Mouse (Mus musculus) adrenal gland, adult 8-10 months (tissue): ENCODE measurements around the gene 4833439L19Rik. TPM values are rescaled to one million over a fixed set of nuclear protein-coding genes. Genes with fewer than 3 reads are reported as not detected.

Experiments
- DNase-seq: peaks from one replicate; pipeline ENCODE4 v3.0.0; 2022
- total RNA-seq, 4 experiments: library from RNA; stranded (reverse); gene quantifications; 2 replicates each; pipeline ENCODE4 v1.2.4; 2022

Gene 4833439L19Rik
- total RNA-seq, 4 experiments from 2014 or later, result 162 to 193 (median 173) TPM

DNA sequence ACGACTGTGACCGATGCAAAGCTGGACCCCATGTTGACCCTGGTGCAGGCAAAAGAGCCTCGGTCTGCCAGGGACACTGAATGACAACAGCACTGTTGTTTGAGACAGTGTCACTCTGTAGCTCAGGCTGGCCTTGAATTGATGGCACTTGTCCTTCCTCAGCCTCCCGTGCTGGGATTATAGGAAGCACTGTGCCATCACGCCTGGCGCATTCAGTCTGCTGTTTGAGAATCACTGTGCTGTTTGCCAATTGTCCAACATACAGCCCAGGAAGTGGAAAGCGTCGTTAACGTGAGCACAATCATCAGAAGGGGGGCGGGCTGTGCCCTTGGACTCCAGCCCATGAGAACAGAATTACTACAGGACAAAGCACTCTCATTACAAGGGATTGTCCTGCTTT is 16.9 kb upstream of the 4833439L19Rik start:
- DNase-seq, result peak; percentile 56

- no peak for DNase-seq
Measured at GRCm38 (mm10) chr13:54581385-54581784, 16.1 kb upstream of the 4833439L19Rik start.

- DNase-seq, result no peak
Measured at GRCm38 (mm10) chr13:54577652-54578507, 12.6 kb upstream of the 4833439L19Rik start.

- DNase-seq, result no peak
Measured at GRCm38 (mm10) chr13:54575489-54575888, 10.3 kb upstream of the 4833439L19Rik start.

DNA sequence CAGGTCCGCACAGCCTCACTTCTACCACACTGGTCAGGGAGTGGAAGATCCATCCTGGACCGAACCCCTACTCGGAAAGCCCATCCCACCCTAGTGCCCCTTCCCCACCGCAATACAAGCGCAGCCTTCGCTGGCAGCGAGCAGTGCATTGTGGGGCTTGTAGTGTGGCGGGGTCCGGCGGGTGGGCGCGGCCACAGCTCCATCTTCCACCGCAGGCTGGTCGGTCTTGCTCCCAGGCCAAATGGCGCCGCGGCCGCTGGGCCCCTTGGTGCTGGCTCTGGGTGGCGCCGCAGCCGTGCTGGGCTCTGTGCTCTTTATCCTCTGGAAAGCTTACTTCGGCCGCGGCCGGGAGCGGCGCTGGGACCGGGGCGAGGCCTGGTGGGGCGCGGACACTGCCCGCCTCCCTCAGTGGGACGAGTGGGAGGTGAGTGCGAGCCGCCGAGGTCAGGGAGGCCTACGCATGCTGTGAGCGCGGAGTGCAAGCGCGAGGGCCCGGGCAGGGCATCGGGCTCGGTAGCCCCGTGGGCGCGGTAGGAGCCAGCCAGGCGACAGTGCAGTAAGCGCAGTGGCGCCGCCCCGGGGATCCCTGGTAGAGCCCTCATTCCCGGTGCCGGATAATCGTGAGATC is 9.7 kb upstream of the 4833439L19Rik start, which contains the start of gene Arl10:
Gene Arl10, plus strand, starts transcription at position 162 of the 628 bp plus-strand sequence.
- DNase-seq, result peak; percentile 69

DNA sequence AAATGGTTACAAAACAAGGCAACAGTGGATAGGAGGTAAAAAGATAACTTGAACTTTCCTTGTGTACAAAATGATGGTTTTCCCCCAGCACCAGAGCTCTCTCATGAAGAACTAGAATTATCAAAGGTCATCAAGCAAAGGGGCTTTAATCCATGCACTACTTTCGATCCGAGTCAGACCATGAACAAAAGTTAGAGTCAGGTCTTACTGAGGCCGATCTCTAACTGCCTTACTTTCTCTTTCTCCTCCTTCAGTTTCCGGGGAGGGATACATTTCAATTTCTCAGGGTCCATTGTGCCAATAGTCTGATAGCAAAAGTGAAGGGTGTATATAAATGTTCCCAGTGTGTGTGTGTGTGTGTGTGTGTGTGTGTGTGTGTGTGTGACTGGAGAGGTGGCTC is 7.4 kb upstream of the 4833439L19Rik start:
- DNase-seq, result no peak

DNA sequence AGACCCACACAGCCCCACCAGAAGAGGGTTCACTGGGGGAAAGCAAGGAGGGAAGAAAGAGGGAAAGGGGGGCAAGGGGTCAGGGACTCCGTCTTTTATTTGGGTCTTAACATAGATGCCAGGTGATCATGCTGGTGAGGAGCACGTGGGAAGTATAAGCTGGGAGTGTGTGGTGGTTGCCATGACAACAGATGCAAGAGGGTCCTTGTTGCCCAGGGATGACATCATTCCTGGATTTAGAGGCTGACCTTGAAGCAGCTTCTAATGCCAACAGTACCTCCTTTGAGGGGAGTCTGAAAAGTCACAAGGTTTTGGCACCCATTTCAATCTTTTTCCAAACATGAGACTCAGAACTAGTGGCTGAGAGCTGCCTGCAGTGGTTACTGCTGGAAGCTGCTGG is 6.4 kb upstream of the 4833439L19Rik start:
- DNase-seq, result no peak

DNA sequence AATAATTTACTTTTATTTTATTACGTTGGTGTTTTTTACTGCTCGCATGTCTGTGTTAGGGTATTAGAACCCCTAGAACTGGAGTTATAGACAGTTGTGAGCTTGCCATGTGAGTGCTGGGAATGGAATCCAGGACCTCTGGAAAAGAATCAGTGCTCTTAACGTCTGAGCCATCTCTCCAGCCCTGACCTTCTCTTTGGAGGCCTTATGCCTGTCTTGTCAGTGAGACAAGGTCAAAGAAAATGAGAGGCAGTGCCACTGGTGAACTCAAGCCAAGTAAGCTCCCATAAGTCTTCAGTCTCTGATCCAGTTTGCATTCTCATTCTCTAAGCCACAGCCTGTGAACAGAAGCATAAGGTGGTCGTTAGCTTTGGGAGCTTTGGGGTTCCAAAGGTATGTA is 5.5 kb upstream of the 4833439L19Rik start:
- DNase-seq, result peak; percentile 78

DNA sequence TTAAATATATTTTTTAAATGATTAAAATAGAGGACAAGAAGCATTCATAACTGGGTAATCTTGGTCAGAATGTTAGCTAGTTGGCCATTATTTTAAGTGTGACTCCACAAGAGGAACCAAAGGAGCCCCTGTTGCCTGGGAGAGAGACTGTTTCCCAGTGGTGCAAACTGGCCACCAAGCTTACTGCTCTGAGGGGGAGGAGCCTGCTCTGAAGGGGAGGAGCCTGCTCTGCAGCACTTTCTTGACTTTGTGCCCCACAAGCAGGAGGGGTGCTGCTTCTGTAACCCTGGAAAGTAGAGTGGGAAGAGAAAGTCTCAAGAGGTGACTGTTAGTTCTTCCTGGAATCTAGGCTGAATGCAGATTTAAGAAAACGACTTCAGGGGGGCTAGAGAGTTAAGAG is 4.0 kb upstream of the 4833439L19Rik start:
- DNase-seq, result no peak

DNA sequence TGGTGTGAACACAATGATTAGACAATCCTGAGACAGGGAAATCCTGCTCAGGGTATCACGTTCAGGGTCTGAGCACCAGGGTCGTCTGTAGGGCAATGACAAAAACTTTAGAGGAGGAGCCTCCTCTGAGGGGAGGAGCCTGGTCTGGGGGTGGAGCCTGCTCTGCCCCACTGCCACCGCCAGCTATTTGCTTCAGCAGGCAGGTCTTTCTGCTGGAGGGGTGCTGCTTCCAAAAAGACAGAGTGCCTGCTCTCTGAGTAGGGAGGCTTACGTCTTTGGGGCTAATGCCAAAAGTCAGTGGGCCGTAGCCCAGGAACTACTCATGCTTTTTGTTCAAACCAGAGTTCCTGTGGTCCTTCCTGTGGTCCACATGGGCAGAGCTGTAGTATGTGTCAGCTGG is 3.1 kb upstream of the 4833439L19Rik start:
- no peak for DNase-seq

DNA sequence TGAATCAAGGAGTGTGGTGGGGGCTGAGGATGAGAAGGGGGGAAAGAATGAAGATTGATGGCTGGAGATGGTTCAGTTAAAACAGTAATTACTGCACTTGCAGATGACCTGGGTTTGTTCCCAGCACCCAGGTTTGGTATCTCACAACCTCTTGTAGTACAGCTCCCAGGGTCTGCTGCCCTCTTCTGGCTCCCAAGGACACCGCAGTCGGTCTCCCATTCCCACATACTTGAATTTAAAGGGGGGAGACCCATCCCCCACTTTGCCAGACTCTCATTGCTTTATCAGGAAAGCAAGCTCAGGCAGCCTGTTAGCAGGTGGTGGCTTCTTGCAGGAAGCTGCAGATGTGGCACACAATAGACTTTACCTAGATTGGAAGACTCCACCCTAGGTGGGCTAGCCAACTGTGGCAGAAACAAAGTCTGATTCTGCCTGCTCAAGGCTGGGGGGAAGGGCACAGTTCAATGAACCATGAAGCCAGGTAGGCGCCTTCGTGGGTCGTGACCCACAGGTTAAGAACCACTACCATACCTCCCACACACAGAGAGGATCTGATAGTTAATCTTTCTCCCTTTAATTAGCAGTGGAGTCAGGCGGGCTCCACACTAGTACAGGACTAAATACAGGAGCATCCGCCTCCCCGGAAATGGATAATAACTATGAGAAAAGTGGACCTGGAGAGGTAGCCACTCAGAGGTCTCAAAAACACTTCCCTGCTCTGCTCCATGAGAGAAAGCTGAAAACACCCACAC is 535 bp upstream of the 4833439L19Rik start:
- no peak for DNase-seq

DNA sequence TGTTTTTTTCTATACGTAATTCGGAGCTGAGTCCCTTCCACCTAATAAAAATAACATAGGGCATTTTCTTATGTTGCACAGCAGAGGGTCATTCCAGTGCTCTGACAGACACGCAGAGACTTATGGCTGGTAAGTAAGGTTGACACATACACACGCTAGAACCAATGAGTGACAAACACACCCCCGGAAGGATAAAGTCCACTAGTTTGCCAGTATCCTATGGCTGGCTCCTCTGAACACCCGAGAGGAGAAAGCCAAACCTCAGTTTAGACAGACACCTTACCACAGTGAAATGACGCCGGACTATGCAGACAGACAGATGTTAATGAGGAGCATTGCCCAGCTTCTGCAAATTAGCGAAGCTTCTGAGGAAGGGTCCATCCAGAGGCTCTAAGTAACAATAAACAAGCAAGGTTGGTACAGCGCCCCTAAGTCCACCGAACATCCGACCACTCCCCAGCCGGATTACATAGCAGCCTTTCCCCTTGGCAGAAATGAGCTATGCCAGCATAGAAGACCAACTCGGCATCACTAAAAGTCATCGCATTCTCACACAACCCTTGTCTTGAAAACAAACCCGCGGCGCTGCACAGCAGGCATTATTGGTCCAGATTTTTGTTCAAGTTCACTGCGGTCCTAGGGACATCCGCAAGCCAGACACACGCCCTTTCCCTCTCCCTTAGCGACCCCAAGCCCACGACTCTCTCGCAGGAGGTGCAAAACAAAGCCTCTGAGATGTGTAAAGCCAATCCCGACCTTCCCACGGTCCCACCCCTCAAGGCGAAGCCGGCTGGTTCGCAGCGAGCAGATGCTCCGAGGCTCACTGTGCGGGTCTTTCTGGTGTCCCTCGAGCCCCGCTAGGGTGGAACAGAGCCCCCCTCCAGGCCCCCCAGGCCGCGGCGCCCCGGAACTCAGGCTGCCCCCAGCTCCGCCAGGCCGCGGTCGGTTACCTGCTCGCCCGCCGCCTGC is 719 bp downstream of the 4833439L19Rik start:
- no peak for DNase-seq

GRCm38 (mm10) chr13:54562562-54562961 is 2.7 kb downstream of the 4833439L19Rik start:
- no peak for DNase-seq

DNA sequence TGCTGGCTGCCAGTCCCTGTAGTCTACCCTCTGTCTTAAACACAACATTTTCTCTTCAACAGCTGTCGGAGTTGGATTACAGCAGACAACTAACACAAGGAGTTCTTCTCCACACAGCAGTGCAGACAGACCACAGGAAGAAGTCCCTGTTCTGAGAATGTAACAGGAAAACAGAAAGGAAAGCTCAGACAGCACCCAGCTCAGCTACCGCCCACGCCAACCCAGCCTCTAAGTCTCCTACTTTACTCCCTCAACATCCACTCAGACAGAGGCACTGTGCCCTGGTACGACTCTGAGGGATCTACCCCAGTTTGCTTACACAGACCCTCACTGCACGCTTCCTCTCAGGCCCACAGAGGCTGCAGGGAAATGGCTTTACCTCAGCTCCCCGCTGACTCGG is 4.6 kb downstream of the 4833439L19Rik start:
- DNase-seq, result no peak

DNA sequence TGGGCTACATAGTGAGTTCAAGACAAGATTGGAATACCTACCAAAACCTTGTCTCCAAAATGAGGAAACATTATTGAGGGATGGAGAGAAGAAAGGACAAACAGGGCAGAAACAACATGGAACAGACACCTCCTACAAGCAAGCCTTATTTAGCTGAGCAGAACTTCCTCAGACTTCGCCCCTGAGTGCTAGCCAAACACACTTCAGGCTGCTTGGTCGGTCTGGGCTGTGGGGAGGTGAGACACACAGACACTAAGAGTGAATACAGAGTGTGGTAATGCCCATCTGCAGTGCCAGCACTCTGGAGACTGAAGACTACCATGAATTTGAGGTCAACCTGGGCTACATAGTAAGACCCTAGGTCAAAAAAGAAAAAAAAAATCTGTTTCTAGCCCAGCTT is 5.6 kb downstream of the 4833439L19Rik start:
- DNase-seq, result no peak

GRCm38 (mm10) chr13:54557652-54558051 is 7.6 kb downstream of the 4833439L19Rik start:
- DNase-seq, result no peak

DNA sequence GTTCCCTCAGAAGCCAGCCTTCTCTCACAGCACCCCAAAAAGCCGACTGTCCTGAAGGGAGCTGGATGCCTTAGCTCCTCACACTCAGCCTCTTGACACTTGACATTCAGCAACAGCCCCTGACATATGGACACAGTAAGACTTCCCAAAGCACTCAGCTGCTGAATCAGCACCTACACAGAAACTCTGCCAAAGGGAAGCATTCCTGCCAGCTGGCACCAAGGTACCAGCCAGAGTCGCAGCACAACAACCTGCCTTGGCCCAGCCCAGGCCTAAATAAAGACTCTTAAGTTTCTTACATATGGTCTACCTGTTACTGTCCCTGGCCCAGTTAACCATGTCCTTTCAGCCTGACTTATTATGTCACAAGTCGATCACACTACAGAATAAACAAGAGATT is 8.4 kb downstream of the 4833439L19Rik start:
- DNase-seq, result no peak

- DNase-seq, result no peak
Measured at GRCm38 (mm10) chr13:54556176-54556575, 9.1 kb downstream of the 4833439L19Rik start.

DNA sequence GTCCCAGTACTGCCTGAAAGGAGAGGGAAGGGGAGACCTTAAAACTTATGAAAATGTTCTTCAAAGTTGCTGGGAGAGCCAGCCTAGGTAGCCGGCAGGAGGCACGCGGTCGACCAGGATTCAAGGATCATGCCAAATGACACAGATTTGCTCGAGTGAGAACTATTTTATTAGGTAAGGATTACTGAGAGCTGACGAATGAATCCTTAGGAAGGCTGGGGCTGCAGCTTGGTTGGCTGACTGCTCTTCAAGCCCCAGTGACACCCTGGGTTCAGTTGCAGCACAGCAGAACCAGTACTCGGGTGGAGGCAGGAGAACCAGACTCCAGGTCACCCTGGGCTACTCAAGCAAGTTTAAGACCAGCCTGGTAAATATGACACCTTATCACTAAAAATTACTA is 17.2 kb downstream of the 4833439L19Rik start:
- DNase-seq, result no peak

DNA sequence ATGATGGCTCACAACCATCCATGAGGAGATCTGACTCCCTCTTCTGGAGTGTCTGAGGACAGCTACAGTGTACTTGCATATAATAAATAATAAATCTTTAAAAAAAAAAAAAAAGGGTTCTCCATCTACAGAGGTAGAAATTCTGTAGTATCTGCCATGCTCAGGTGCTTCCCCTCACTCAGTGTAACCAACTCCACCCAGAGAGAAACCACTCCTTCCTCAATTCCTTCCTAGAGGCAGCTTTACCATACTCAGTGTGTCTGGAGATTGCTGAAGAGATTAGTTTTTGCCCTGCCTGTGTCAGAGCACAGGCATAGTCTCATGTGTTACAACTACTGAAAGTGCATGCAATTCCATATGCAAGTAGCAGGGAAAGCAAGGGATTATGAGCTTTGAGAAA is 33.1 kb downstream of the 4833439L19Rik start:
- no peak for DNase-seq

- DNase-seq, result peak; percentile 34
Measured at GRCm38 (mm10) chr13:54527140-54527539, 38.1 kb downstream of the 4833439L19Rik start.

DNA sequence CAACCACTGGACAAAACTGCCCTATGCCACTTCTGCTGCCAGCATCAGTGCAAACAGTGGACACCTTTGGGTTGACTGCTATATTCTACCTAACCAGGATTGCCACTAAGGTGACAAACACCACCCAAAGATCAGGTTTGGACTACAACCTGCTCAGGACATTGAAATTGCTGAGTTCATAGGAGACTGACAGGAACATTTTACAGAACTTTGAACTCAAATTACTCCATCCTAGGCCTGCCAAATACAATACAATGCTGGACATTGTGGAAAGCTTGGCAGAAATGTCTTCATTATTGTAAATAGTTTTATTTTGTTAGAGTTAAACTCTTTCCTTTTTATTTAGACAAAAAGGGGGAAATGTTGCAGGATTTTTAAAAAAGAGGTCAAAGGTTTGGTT is 44.1 kb downstream of the 4833439L19Rik start:
- DNase-seq, result no peak
